Mouse (Mus musculus) stomach, postnatal 0 days (tissue): ENCODE measurements around the gene Nipal1. TPM values are rescaled to one million over a fixed set of nuclear protein-coding genes. Genes with fewer than 3 reads are reported as not detected.

ENCODE experiments used
- ATAC-seq: fragments of 200-750 bp; cut with Nextera tagmentation; 2 replicates; pipeline ENCODE4 v1.8.0; 2017; ENCODE audit not compliant: low FRiP score, low TSS enrichment
- DNase-seq: peaks from one replicate; pipeline ENCODE4 v3.0.0-alpha.2; 2016; ENCODE audit warnings: low spot score
- H3K27ac ChIP-seq: fragments of 300-500 bp; sonication (generic); replicated peaks from 2 replicates; pipeline ENCODE4 v1.5.1; 2014; ENCODE audit warnings: mild to moderate bottlenecking, control low read depth
- H3K27me3 ChIP-seq: fragments of 300-500 bp; sonication (generic); 2 replicates; pipeline ENCODE4 v1.6.1; 2014; ENCODE audit warnings: low read length; ENCODE audit not compliant: control insufficient read depth, insufficient read depth
- H3K36me3 ChIP-seq: fragments of 300-500 bp; sonication (generic); 2 replicates; pipeline ENCODE4 v1.6.1; 2014; ENCODE audit warnings: low read length, mixed read lengths; ENCODE audit not compliant: control insufficient read depth, insufficient read depth
- H3K4me1 ChIP-seq: fragments of 300-500 bp; sonication (generic); replicated peaks from 2 replicates; pipeline ENCODE4 v1.6.1; 2014; ENCODE audit warnings: antibody characterized with exemption; ENCODE audit not compliant: control insufficient read depth, insufficient read depth
- H3K4me2 ChIP-seq: fragments of 300-500 bp; sonication (generic); replicated peaks from 2 replicates; pipeline ENCODE4 v1.6.1; 2014; ENCODE audit warnings: low read depth, mild to moderate bottlenecking, control low read depth, moderate library complexity
- H3K4me3 ChIP-seq: fragments of 300-500 bp; sonication (generic); 2 replicates; pipeline ENCODE4 v1.5.1; 2014; ENCODE audit warnings: low read depth, low read length, control low read depth
- H3K9ac ChIP-seq: fragments of 300-500 bp; sonication (generic); 2 replicates; pipeline ENCODE4 v1.6.1; 2014; ENCODE audit warnings: mild to moderate bottlenecking, low read length, control low read depth, mixed read lengths
- H3K9me3 ChIP-seq: fragments of 300-500 bp; sonication (generic); 2 replicates; pipeline ENCODE4 v1.6.1; 2016; ENCODE audit warnings: low read length; ENCODE audit not compliant: control insufficient read depth
- CTCF ChIP-seq: IDR thresholded peaks from 2 replicates; pipeline ENCODE4 v1.5.1; 2016; ENCODE audit warnings: antibody characterized with exemption, low read depth, mild to moderate bottlenecking, moderate library complexity
- EP300 ChIP-seq: optimal IDR thresholded peaks from 2 replicates; pipeline ENCODE3; 2016; ENCODE audit warnings: antibody characterized with exemption
- WGBS: fragments of 180-500 bp; shearing (Covaris S2); extraction: QIAGEN DNeasy Blood & Tissue Kit; methylation state at CpG from one replicate; pipeline ENCODE4 v1.1.7; 2014; 5-methylcytosine and 5-hydroxymethylcytosine counted together
- polyA plus RNA-seq: library from polyadenylated mRNA; unstranded; fragments of >200 nt; fragmentation: Nextera tagmentation; extraction: Ambion mirVana; gene quantifications from 2 replicates; pipeline ENCODE4 v1.2.1, GENCODE M21; 2015

Nipal1 gene
- polyA plus RNA-seq = 64.5 and 64.7 TPM in 2 replicates

- ATAC-seq (peak; percentile 89), DNase-seq (peak; percentile 92)
- Histone ChIP-seq H3K4me2 (peak within 1 kb of the TSS; percentile 80), H3K27me3 (no peaks in the 10 kb centered on the region), H3K4me1 (no peaks in the 10 kb centered on the region), H3K36me3 (no peaks in the 10 kb centered on the region), H3K9me3 (no peaks in the 10 kb centered on the region), H3K4me3 (peak within 1 kb of the TSS; percentile 49), H3K27ac (peak within 1 kb of the TSS; percentile 86), H3K9ac (peak within 1 kb of the TSS; percentile 60)
- under 1% methylated on average over 25 of the region's 25 CpGs for WGBS
- TF ChIP-seq CTCF = peak; percentile 44
- TF ChIP-seq EP300 = no peak
Observed at GRCm38 (mm10) chr5:72647418-72647907, at the start of gene Nipal1. Gene Nipal1 (plus strand): TSS chr5:72647795.

GRCm38 (mm10) chr5:72601006-72601405 lies 46.6 kb upstream of the Nipal1 start:
- H3K36me3 ChIP-seq = no peaks in the 10 kb centered on the region
- no peak overlapping the region for H3K4me3 ChIP-seq
- H3K4me2 ChIP-seq = no peak overlapping the region
- peak; percentile 78 for TF ChIP-seq CTCF
- no peak for TF ChIP-seq EP300
- H3K9me3 ChIP-seq = no peaks in the 10 kb centered on the region
- H3K27me3 ChIP-seq = no peaks in the 10 kb centered on the region
- no peak overlapping the region for H3K27ac ChIP-seq
- WGBS = 12% methylated on average over 5 of the region's 5 CpGs
- H3K4me1 ChIP-seq = no peaks in the 10 kb centered on the region
- peak; percentile 73 for DNase-seq
- ATAC-seq = peak; percentile 82
- no peak overlapping the region for H3K9ac ChIP-seq

DNA sequence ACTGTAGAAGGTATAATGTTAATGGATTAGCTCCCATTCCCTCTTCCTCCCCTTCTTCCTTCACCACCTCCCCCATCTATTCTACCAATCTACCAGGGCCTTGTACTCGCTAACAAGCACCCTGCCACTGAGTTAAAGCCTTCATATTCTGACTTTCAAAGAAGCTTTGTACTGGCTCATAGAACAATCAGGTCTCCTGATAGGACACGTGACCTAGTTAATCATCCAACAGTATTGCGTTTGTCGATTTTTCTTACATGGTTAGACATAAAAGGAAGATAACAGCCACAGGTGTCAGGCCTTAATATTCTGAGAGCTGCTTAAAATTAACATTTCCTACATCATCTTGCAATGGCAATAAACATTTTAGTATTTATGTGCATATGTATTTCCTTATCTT lies 44.5 kb upstream of the Nipal1 start:
- 63% methylated on average over 4 of the region's 4 CpGs for WGBS
- H3K36me3 ChIP-seq = no peaks in the 10 kb centered on the region
- no peak for DNase-seq
- ATAC-seq = no peak
- H3K27ac ChIP-seq = no peak overlapping the region
- H3K9ac ChIP-seq = no peak overlapping the region
- no peak for TF ChIP-seq CTCF
- TF ChIP-seq EP300 = no peak
- H3K9me3 ChIP-seq = no peaks in the 10 kb centered on the region
- H3K4me2 ChIP-seq = no peak overlapping the region
- H3K4me1 ChIP-seq = no peaks in the 10 kb centered on the region
- no peaks in the 10 kb centered on the region for H3K27me3 ChIP-seq
- no peak overlapping the region for H3K4me3 ChIP-seq

- no peak for TF ChIP-seq CTCF
- no peak for TF ChIP-seq EP300
- Histone ChIP-seq H3K4me2 (no peak overlapping the region), H3K9me3 (no peaks in the 10 kb centered on the region), H3K4me3 (no peak overlapping the region), H3K27me3 (no peaks in the 10 kb centered on the region), H3K4me1 (no peaks in the 10 kb centered on the region), H3K9ac (no peak overlapping the region), H3K36me3 (no peaks in the 10 kb centered on the region), H3K27ac (no peak overlapping the region)
- ATAC-seq (no peak), DNase-seq (no peak)
- 79% methylated on average over 4 of the region's 4 CpGs for WGBS
Observed at GRCm38 (mm10) chr5:72617413-72617812, 30.2 kb upstream of the Nipal1 start.

DNA sequence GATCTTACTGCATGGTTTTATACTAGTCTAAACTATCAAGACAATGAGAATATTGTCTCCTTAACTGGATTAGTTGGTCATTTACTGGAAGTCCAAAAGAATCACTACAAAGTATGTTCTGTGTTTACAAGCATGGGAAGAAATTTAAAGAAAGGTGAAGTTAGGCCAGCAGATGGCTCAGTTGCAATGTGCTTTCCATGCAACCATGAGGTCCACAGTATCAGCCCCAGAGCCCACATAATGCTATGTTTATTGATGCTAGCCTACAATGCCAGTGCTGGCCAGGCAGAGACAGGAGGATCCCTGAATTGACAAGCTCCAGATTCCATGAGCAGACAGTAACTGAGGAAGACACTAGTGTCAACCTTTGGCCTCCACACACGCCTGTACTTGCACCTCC lies 26.6 kb upstream of the Nipal1 start:
- H3K27me3 ChIP-seq = no peaks in the 10 kb centered on the region
- ATAC-seq = no peak
- no peaks in the 10 kb centered on the region for H3K36me3 ChIP-seq
- no peaks in the 10 kb centered on the region for H3K9me3 ChIP-seq
- H3K4me2 ChIP-seq = no peak overlapping the region
- H3K9ac ChIP-seq = no peak overlapping the region
- TF ChIP-seq CTCF (peak; percentile 33), EP300 (no peak)
- no peak overlapping the region for H3K4me3 ChIP-seq
- 88% methylated on average over 1 of the region's 1 CpGs for WGBS
- H3K4me1 ChIP-seq = no peaks in the 10 kb centered on the region
- no peak overlapping the region for H3K27ac ChIP-seq
- no peak for DNase-seq

- no peaks in the 10 kb centered on the region for H3K27me3 ChIP-seq
- TF ChIP-seq CTCF (no peak), EP300 (no peak)
- no peak for DNase-seq
Observed at GRCm38 (mm10) chr5:72630026-72630425, 17.6 kb upstream of the Nipal1 start.

More at GRCm38 (mm10) chr5:72630026-72630425, 17.6 kb upstream of the Nipal1 start:
- H3K4me3 ChIP-seq = no peak overlapping the region
- no peaks in the 10 kb centered on the region for H3K4me1 ChIP-seq
- H3K27ac ChIP-seq = no peak overlapping the region
- no peaks in the 10 kb centered on the region for H3K9me3 ChIP-seq
- no peak overlapping the region for H3K4me2 ChIP-seq
- no peak overlapping the region for H3K9ac ChIP-seq
- WGBS = 89% methylated on average over 6 of the region's 6 CpGs
- H3K36me3 ChIP-seq = no peaks in the 10 kb centered on the region
- ATAC-seq = no peak
